Mouse (Mus musculus) liver, adult 2 months (tissue): Measurements from ENCODE around the gene Ssmem1. TPM values are rescaled to one million over a fixed set of nuclear protein-coding genes. Genes with fewer than 3 reads are reported as not detected.

Experiments used
- DNase-seq: peaks from one replicate; pipeline ENCODE4 v3.0.0-alpha.2; 2011; ENCODE audit warnings: low read depth, low spot score; ENCODE audit errors: extremely low read depth
- H3K27ac ChIP-seq: fragments of 200-500 bp; replicated peaks from 2 replicates; pipeline ENCODE4 v1.5.1; 2012; ENCODE audit warnings: low read depth, mild to moderate bottlenecking, control low read depth, inconsistent platforms, low read length; ENCODE audit not compliant: insufficient read depth
- H3K27me3 ChIP-seq: fragments of 200-500 bp; 2 replicates; pipeline ENCODE4 v1.6.1; 2012; ENCODE audit warnings: mild to moderate bottlenecking, moderate library complexity, low read length, inconsistent platforms; ENCODE audit not compliant: control insufficient read depth, insufficient read depth
- H3K36me3 ChIP-seq: fragments of 200-500 bp; 2 replicates; pipeline ENCODE4 v1.6.1; 2012; ENCODE audit warnings: low read length, inconsistent platforms; ENCODE audit not compliant: control insufficient read depth, insufficient read depth
- H3K4me1 ChIP-seq: fragments of 200-500 bp; 2 replicates; pipeline ENCODE4 v1.6.1; 2011; ENCODE audit warnings: low read length; ENCODE audit not compliant: control insufficient read depth, insufficient read depth
- H3K4me3 ChIP-seq: fragments of 200-500 bp; 2 replicates; pipeline ENCODE4 v1.5.1; 2011; ENCODE audit warnings: low read depth, mild to moderate bottlenecking, control low read depth, low read length, moderate library complexity; ENCODE audit not compliant: insufficient read depth
- H3K79me2 ChIP-seq: fragments of 200-500 bp; 2 replicates; pipeline ENCODE4 v1.6.1; 2012; ENCODE audit warnings: inconsistent platforms, mild to moderate bottlenecking, low read length, moderate library complexity; ENCODE audit not compliant: control insufficient read depth, insufficient read depth
- H3K9ac ChIP-seq: fragments of 200-500 bp; 2 replicates; pipeline ENCODE4 v1.6.1; 2012; ENCODE audit warnings: low read depth, mild to moderate bottlenecking, control low read depth, inconsistent platforms, low read length
- CTCF ChIP-seq: fragments of 200-500 bp; IDR thresholded peaks from 2 replicates; pipeline ENCODE4 v1.5.1; 2011; ENCODE audit warnings: low read depth, low read length, control low read depth
- POLR2A ChIP-seq: fragments of 200-500 bp; IDR thresholded peaks from 2 replicates; pipeline ENCODE4 v1.6.1; 2011; ENCODE audit warnings: low read length, control low read depth; ENCODE audit not compliant: insufficient read depth; ENCODE audit errors: extremely low read depth
- WGBS: fragments of 180-500 bp; shearing (Covaris S2); methylation state at CpG from one replicate; pipeline ENCODE4 v1.1.7; 2018; 5-methylcytosine and 5-hydroxymethylcytosine counted together
- polyA plus RNA-seq: library from polyadenylated mRNA; depleted of rRNA; stranded (reverse); fragments of >200 nt; gene quantifications from 2 replicates; pipeline ENCODE4 v1.2.3, GENCODE M21; 2012
- total RNA-seq: library from RNA; depleted of rRNA; stranded (reverse); fragments of >200 nt; gene quantifications from 2 replicates; pipeline ENCODE4 v1.2.3, GENCODE M21; 2014

The Ssmem1 gene
- total and polyA plus RNA-seq, 2 experiments = not detected

GRCm38 (mm10) chr6:30543077-30543476 is 33.4 kb downstream of the Ssmem1 start:
- no peak for DNase-seq
- Histone ChIP-seq H3K4me1 (peaks cover 2% of the 10 kb centered on the region; the same call in 1 of the 2 replicates), H3K27ac (no peak overlapping the region), H3K36me3 (no peaks in the 10 kb centered on the region), H3K4me3 (no peak overlapping the region), H3K27me3 (no peaks in the 10 kb centered on the region), H3K9ac (no peak overlapping the region), H3K79me2 (no peaks in the 10 kb centered on the region)
- TF ChIP-seq POLR2A (no peak), CTCF (no peak)
- whole genome bisulfite sequencing = 84% methylated on average over 12 of the region's 12 CpGs

GRCm38 (mm10) chr6:30543851-30544250 is 34.2 kb downstream of the Ssmem1 start:
- 67% methylated on average over 8 of the region's 8 CpGs for WGBS
- no peaks in the 10 kb centered on the region for H3K27me3 ChIP-seq

GRCm38 (mm10) chr6:30545689-30546088 is 36.0 kb downstream of the Ssmem1 start:
- Histone ChIP-seq H3K4me1 (peaks cover 2% of the 10 kb centered on the region; the same call in 1 of the 2 replicates), H3K27me3 (no peaks in the 10 kb centered on the region; the same call in 1 of the 2 replicates), H3K4me3 (no peak overlapping the region), H3K27ac (no peak overlapping the region), H3K79me2 (no peaks in the 10 kb centered on the region), H3K9ac (no peak overlapping the region), H3K36me3 (no peaks in the 10 kb centered on the region)
- DNase-seq = no peak
- 91% methylated on average over 7 of the region's 7 CpGs for WGBS
- no peak for TF ChIP-seq CTCF
- no peak for TF ChIP-seq POLR2A

More at GRCm38 (mm10) chr6:30543851-30544250, 34.2 kb downstream of the Ssmem1 start:
- H3K79me2 ChIP-seq = no peaks in the 10 kb centered on the region
- H3K9ac ChIP-seq = no peak overlapping the region
- H3K36me3 ChIP-seq = no peaks in the 10 kb centered on the region
- TF ChIP-seq POLR2A = no peak
- TF ChIP-seq CTCF = no peak
- DNase-seq = no peak
- H3K4me1 ChIP-seq = peaks cover 2% of the 10 kb centered on the region; the same call in 1 of the 2 replicates
- H3K27ac ChIP-seq = no peak overlapping the region
- H3K4me3 ChIP-seq = no peak overlapping the region

GRCm38 (mm10) chr6:30546571-30547273 is 37.1 kb downstream of the Ssmem1 start:
- Histone ChIP-seq H3K4me1 (peaks cover 2% of the 10 kb centered on the region; the same call in 1 of the 2 replicates), H3K27ac (no peak overlapping the region), H3K9ac (no peak overlapping the region), H3K79me2 (no peaks in the 10 kb centered on the region), H3K36me3 (no peaks in the 10 kb centered on the region), H3K4me3 (peak overlapping the region; percentile 13; the same call in 1 of the 2 replicates), H3K27me3 (peaks cover under 1% of the 10 kb centered on the region; the same call in 1 of the 2 replicates)
- no peak for DNase-seq
- WGBS = 49% methylated on average over 17 of the region's 17 CpGs
- TF ChIP-seq CTCF = no peak
- no peak for TF ChIP-seq POLR2A

- Histone ChIP-seq H3K27ac (no peak overlapping the region), H3K4me1 (peaks cover 2% of the 10 kb centered on the region; the same call in 1 of the 2 replicates), H3K36me3 (no peaks in the 10 kb centered on the region), H3K9ac (no peak overlapping the region), H3K79me2 (no peaks in the 10 kb centered on the region), H3K4me3 (no peak overlapping the region), H3K27me3 (peaks cover 2% of the 10 kb centered on the region; the same call in 1 of the 2 replicates)
- no peak for DNase-seq
- TF ChIP-seq CTCF = no peak
- 7% methylated on average over 17 of the region's 17 CpGs for WGBS
Measured at GRCm38 (mm10) chr6:30547274-30547645, 37.6 kb downstream of the Ssmem1 start.

- peak; percentile 52 for DNase-seq
- H3K27ac ChIP-seq = no peak overlapping the region
- TF ChIP-seq CTCF (no peak), POLR2A (no peak)
- WGBS = 31% methylated on average over 9 of the region's 9 CpGs
- peaks cover 2% of the 10 kb centered on the region; the same call in 1 of the 2 replicates for H3K4me1 ChIP-seq
- no peak overlapping the region for H3K9ac ChIP-seq
- H3K27me3 ChIP-seq = peaks cover 2% of the 10 kb centered on the region; the same call in 1 of the 2 replicates
- H3K4me3 ChIP-seq = no peak overlapping the region
- no peaks in the 10 kb centered on the region for H3K79me2 ChIP-seq
- no peaks in the 10 kb centered on the region for H3K36me3 ChIP-seq
Measured at GRCm38 (mm10) chr6:30547656-30548306, 38.1 kb downstream of the Ssmem1 start.
